Mouse (Mus musculus) liver, adult 2 months (tissue): ENCODE measurements around the gene Rap1gds1.

Experiments
- CTCF ChIP-seq: fragments of 200-500 bp; IDR thresholded peaks from 2 replicates; pipeline ENCODE4 v1.5.1; 2011; ENCODE audit warnings: low read depth, low read length, control low read depth
- POLR2A ChIP-seq: fragments of 200-500 bp; IDR thresholded peaks from 2 replicates; pipeline ENCODE4 v1.6.1; 2011; ENCODE audit warnings: low read length, control low read depth; ENCODE audit not compliant: insufficient read depth; ENCODE audit errors: extremely low read depth

GRCm38 (mm10) chr3:139108176-139108575, 33.2 kb upstream of the Rap1gds1 start:
- TF ChIP-seq POLR2A (no peak), CTCF (no peak)
